Mouse (Mus musculus) heart, embryonic 13.5 days (tissue): ENCODE data around the gene Ttpal. TPM values are rescaled to one million over a fixed set of nuclear protein-coding genes. Genes with fewer than 3 reads are reported as not detected.
"Not testable (repeated sequence)": the region's sequence is repeated elsewhere in the genome, so short reads cannot be mapped to it uniquely, and the experiment has no call there.

Source experiments
- ATAC-seq: fragments of 200-750 bp; cut with Nextera tagmentation; 2 replicates; pipeline ENCODE4 v1.8.0; 2017; ENCODE audit warnings: moderate TSS enrichment; ENCODE audit not compliant: insufficient number of reproducible peaks, low FRiP score, low TSS enrichment; ENCODE audit errors: extremely low read depth
- H3K27ac ChIP-seq: fragments of 300-500 bp; sonication (generic); replicated peaks from 2 replicates; pipeline ENCODE4 v1.5.1; 2015; ENCODE audit warnings: moderate library complexity, mild to moderate bottlenecking, inconsistent platforms
- H3K27me3 ChIP-seq: fragments of 300-500 bp; sonication (generic); replicated peaks from 2 replicates; pipeline ENCODE4 v1.6.1; 2015; ENCODE audit warnings: mild to moderate bottlenecking, inconsistent platforms
- H3K36me3 ChIP-seq: fragments of 300-500 bp; sonication (generic); 2 replicates; pipeline ENCODE4 v1.6.1; 2015; ENCODE audit warnings: mild to moderate bottlenecking, inconsistent platforms
- H3K4me1 ChIP-seq: fragments of 300-500 bp; sonication (generic); 2 replicates; pipeline ENCODE4 v1.6.1; 2015; ENCODE audit warnings: inconsistent platforms
- H3K4me2 ChIP-seq: fragments of 300-500 bp; sonication (generic); 2 replicates; pipeline ENCODE4 v1.6.1; 2015; ENCODE audit warnings: inconsistent platforms, mild to moderate bottlenecking, moderate library complexity
- H3K4me3 ChIP-seq: fragments of 300-500 bp; sonication (generic); 2 replicates; pipeline ENCODE4 v1.5.1; 2015; ENCODE audit warnings: moderate library complexity, mild to moderate bottlenecking, inconsistent platforms
- H3K9ac ChIP-seq: fragments of 300-500 bp; sonication (generic); 2 replicates; pipeline ENCODE4 v1.6.1; 2015; ENCODE audit warnings: inconsistent platforms, mild to moderate bottlenecking, moderate library complexity
- H3K9me3 ChIP-seq: fragments of 300-500 bp; sonication (generic); 2 replicates; pipeline ENCODE4 v1.6.1; 2016; ENCODE audit warnings: inconsistent platforms
- WGBS: fragments of 180-500 bp; shearing (Covaris S2); methylation state at CpG from one replicate; pipeline ENCODE4 v1.1.7; 2015; ENCODE audit warnings: mixed read lengths; 5-methylcytosine and 5-hydroxymethylcytosine counted together
- polyA plus RNA-seq: library from polyadenylated mRNA; unstranded; fragments of >200 nt; fragmentation: Nextera tagmentation; extraction: Ambion mirVana; gene quantifications from 2 replicates; pipeline ENCODE4 v1.2.1, GENCODE M21; 2015

Ttpal gene
- polyA plus RNA-seq, 1 experiment from 2014 or later, result 18.8 TPM

DNA sequence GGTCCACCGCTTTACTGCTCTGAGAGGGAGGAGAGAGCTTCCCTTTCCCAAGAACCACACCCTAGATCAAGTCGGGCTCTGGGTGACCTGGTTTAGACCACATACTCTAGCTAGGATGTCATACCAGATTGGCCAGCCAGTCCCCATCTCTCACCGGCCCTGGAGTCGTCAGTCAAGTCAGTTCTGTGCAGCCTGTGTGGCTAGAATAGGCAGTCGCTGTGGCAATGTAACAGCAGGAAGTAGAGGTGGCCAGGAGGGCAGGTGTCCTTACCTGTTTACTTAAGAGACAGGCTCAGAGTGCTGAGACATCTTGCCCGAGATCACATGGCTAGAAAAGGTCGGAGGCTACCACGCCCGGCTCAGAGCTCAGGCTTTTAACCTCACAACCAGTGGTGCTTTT is 9.1 kb downstream of the Ttpal start:
- H3K36me3 ChIP-seq, result peaks cover 80% of the 10 kb centered on the region

DNA sequence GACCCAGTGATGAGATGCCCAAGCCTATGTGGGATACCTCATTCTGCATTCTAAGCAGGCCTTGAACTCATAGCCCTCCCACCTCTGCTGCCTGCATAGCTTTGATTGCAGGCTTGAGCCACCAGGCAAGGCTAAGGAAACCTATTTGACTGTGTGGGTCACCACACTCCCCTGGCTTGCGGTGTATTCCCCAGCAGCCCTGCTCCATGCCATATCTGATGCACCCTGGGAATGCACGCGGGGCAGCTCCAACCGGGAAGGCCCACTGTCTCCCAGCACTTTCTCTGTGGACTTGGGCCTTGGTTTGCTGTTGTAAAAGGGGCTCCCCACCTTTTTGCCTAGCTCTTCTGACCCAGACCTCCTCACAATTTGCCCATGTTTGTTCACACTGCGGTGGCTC is 11.1 kb downstream of the Ttpal start:
- H3K9me3 ChIP-seq, result no peaks in the 10 kb centered on the region
- WGBS, result 89% methylated on average over 5 of the region's 5 CpGs
- no peak overlapping the region for H3K27ac ChIP-seq
- H3K27me3 ChIP-seq, result no peaks in the 10 kb centered on the region
- ATAC-seq, result no peak
- H3K4me2 ChIP-seq, result no peak overlapping the region
- H3K4me3 ChIP-seq, result no peak overlapping the region
- peaks cover 88% of the 10 kb centered on the region for H3K36me3 ChIP-seq
- peaks cover 1% of the 10 kb centered on the region for H3K4me1 ChIP-seq
- no peak overlapping the region for H3K9ac ChIP-seq

More for the DNA sequence above, 9.1 kb downstream of the Ttpal start:
- Histone ChIP-seq H3K27me3 (no peaks in the 10 kb centered on the region), H3K9me3 (no peaks in the 10 kb centered on the region), H3K9ac (no peak overlapping the region), H3K4me1 (peaks cover 10% of the 10 kb centered on the region), H3K27ac (no peak overlapping the region), H3K4me2 (no peak overlapping the region), H3K4me3 (no peak overlapping the region)
- WGBS, result 79% methylated on average over 9 of the region's 9 CpGs
- no peak for ATAC-seq

- WGBS, result 88% methylated on average over 4 of the region's 4 CpGs
- H3K27me3 ChIP-seq, result no peaks in the 10 kb centered on the region
- H3K4me1 ChIP-seq, result no peaks in the 10 kb centered on the region
- H3K9me3 ChIP-seq, result no peaks in the 10 kb centered on the region
- H3K36me3 ChIP-seq, result peaks cover 95% of the 10 kb centered on the region
- no peak for ATAC-seq
- H3K4me3 ChIP-seq, result no peak overlapping the region
- H3K27ac ChIP-seq, result no peak overlapping the region
- no peak overlapping the region for H3K9ac ChIP-seq
- no peak overlapping the region for H3K4me2 ChIP-seq
These were observed 11.9 kb downstream of the Ttpal start for GRCm38 (mm10) chr2:163613990-163614389.

DNA sequence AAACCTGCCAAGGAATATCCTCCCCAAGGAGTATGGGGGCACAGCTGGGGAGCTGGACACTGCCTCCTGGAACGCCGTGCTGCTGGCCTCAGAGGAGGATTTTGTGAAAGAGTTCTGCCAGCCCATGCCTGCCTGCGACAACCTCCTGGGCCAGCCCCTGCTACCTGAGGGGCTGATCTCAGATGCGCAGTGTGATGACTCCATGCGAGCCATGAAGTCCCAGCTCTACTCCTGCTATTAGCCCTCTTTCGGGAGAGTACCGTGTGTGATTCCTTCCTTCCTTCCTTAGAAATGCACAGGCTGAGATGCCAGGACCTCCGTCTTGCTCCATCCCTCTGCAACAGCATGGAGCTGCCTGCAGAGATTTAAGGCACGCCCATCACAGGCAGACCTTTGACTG is 13.3 kb downstream of the Ttpal start:
- Histone ChIP-seq H3K4me3 (no peak overlapping the region), H3K9ac (no peak overlapping the region), H3K27ac (no peak overlapping the region), H3K4me2 (no peak overlapping the region), H3K36me3 (peaks cover 100% of the 10 kb centered on the region), H3K4me1 (no peaks in the 10 kb centered on the region), H3K27me3 (no peaks in the 10 kb centered on the region), H3K9me3 (no peaks in the 10 kb centered on the region)
- no peak for ATAC-seq
- WGBS, result 92% methylated on average over 9 of the region's 9 CpGs

GRCm38 (mm10) chr2:163615906-163616651 is 14.0 kb downstream of the Ttpal start:
- WGBS, result 85% methylated on average over 4 of the region's 4 CpGs
- H3K27ac ChIP-seq, result no peak overlapping the region
- peaks cover 100% of the 10 kb centered on the region for H3K36me3 ChIP-seq
- no peak overlapping the region for H3K9ac ChIP-seq
- no peak for ATAC-seq
- no peaks in the 10 kb centered on the region for H3K27me3 ChIP-seq
- no peak overlapping the region for H3K4me3 ChIP-seq
- no peak overlapping the region for H3K4me2 ChIP-seq
- no peaks in the 10 kb centered on the region for H3K4me1 ChIP-seq
- no peaks in the 10 kb centered on the region for H3K9me3 ChIP-seq

- 84% methylated on average over 3 of the region's 3 CpGs for WGBS
- H3K4me2 ChIP-seq, result no peak overlapping the region
- ATAC-seq, result no peak
These were observed 14.6 kb downstream of the Ttpal start for GRCm38 (mm10) chr2:163616652-163617227.

GRCm38 (mm10) chr2:163617232-163617863 is 15.2 kb downstream of the Ttpal start:
- H3K27me3 ChIP-seq, result no peaks in the 10 kb centered on the region
- H3K9ac ChIP-seq, result no peak overlapping the region
- no peaks in the 10 kb centered on the region for H3K4me1 ChIP-seq
- H3K4me3 ChIP-seq, result no peak overlapping the region
- ATAC-seq, result no peak
- H3K4me2 ChIP-seq, result no peak overlapping the region
- H3K27ac ChIP-seq, result no peak overlapping the region
- peaks cover 100% of the 10 kb centered on the region for H3K36me3 ChIP-seq
- H3K9me3 ChIP-seq, result no peaks in the 10 kb centered on the region
- 70% methylated on average over 3 of the region's 3 CpGs for WGBS

More at GRCm38 (mm10) chr2:163616652-163617227, 14.6 kb downstream of the Ttpal start:
- H3K27ac ChIP-seq, result no peak overlapping the region
- H3K9me3 ChIP-seq, result no peaks in the 10 kb centered on the region
- H3K27me3 ChIP-seq, result no peaks in the 10 kb centered on the region
- H3K4me3 ChIP-seq, result no peak overlapping the region
- H3K9ac ChIP-seq, result no peak overlapping the region
- no peaks in the 10 kb centered on the region for H3K4me1 ChIP-seq
- peaks cover 100% of the 10 kb centered on the region for H3K36me3 ChIP-seq

GRCm38 (mm10) chr2:163617874-163618273 is 15.8 kb downstream of the Ttpal start:
- H3K4me2 ChIP-seq, result no peak overlapping the region
- no peak overlapping the region for H3K27ac ChIP-seq
- no peaks in the 10 kb centered on the region for H3K27me3 ChIP-seq
- WGBS, result 83% methylated on average over 4 of the region's 4 CpGs
- no peak for ATAC-seq
- no peaks in the 10 kb centered on the region for H3K9me3 ChIP-seq
- peaks cover 100% of the 10 kb centered on the region for H3K36me3 ChIP-seq
- no peak overlapping the region for H3K9ac ChIP-seq
- H3K4me1 ChIP-seq, result no peaks in the 10 kb centered on the region
- no peak overlapping the region for H3K4me3 ChIP-seq

DNA sequence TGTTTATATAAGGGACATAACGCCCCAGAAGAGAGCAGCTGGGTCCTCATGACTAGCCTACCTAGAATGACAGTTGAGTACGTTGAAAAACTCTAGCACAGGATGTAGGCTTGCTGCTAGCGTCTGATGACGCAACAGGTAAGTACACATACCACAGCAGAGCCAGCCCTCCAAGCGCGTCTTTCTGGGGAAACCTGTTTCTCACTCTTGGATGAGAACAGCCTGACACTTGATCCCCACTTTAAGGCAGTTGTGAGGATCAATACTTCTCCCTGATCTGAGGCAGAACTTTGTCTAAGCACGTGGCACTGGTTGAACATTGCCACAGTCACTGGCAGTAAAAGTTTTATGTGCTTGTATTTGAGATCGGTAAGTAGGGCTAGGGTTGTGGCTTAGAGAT is 18.3 kb downstream of the Ttpal start:
- no peak overlapping the region for H3K4me3 ChIP-seq
- H3K36me3 ChIP-seq, result peaks cover 98% of the 10 kb centered on the region
- WGBS, result 80% methylated on average over 8 of the region's 8 CpGs
- H3K4me1 ChIP-seq, result no peaks in the 10 kb centered on the region; the same call in none of the 2 replicates
- H3K27me3 ChIP-seq, result no peaks in the 10 kb centered on the region
- ATAC-seq, result no peak
- H3K9ac ChIP-seq, result no peak overlapping the region
- H3K9me3 ChIP-seq, result no peaks in the 10 kb centered on the region
- H3K4me2 ChIP-seq, result no peak overlapping the region
- no peak overlapping the region for H3K27ac ChIP-seq

DNA sequence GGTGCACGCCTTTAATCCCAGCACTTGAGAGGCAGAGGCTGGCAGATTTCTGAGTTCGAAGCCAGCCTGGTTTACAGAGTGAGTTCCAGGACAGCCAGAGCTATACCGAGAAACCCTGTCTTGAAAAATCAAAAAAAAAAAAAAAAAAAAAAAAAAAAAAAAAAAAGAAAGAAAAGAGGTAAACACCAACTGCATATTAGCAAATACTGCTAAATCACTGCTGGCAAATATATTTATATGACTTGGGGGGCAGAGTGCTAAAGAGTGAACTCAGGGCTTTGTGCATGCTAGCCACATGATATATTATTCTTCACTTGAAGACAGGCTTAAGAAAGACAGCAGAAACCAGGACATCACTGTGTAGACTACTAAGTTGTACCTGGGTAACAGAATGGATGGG is 19.3 kb downstream of the Ttpal start:
- WGBS, result 95% methylated on average over 3 of the region's 3 CpGs
- not testable (repeated sequence) for H3K4me2 ChIP-seq, H3K27me3 ChIP-seq, H3K4me1 ChIP-seq, H3K27ac ChIP-seq, H3K9me3 ChIP-seq, H3K4me3 ChIP-seq, ATAC-seq, H3K9ac ChIP-seq
- peaks cover 98% of the 10 kb centered on the region for H3K36me3 ChIP-seq

DNA sequence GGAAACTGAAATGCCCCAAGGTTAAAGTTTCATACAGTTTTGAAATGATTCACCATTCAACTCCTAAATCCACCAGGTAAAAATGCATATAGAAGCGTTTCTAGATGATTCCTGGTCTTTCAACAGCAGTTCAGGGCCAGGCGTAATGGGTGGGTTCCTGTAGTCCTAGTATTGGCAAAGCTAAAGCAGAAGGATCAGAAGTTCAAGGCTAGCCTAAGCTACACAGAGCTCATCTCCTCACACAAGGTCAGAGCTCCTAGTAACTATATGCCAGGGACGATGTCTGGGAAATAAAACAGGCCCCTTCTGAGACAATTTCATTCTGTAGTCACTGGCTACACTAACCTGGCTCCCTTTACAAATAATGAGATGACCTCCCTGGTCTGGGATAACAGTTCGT is 29.1 kb downstream of the Ttpal start:
- H3K4me1 ChIP-seq, result no peaks in the 10 kb centered on the region
- H3K9me3 ChIP-seq, result no peaks in the 10 kb centered on the region
- no peak overlapping the region for H3K27ac ChIP-seq
- H3K4me3 ChIP-seq, result no peak overlapping the region
- no peak overlapping the region for H3K4me2 ChIP-seq
- no peak overlapping the region for H3K9ac ChIP-seq
- ATAC-seq, result no peak
- peaks cover 98% of the 10 kb centered on the region for H3K36me3 ChIP-seq
- 89% methylated on average over 4 of the region's 4 CpGs for WGBS
- H3K27me3 ChIP-seq, result no peaks in the 10 kb centered on the region
